Mouse (Mus musculus) hindbrain, embryonic 12.5 days (tissue): ENCODE results near the gene Rrp9. TPM values are rescaled to one million over a fixed set of nuclear protein-coding genes. Genes with fewer than 3 reads are reported as not detected.
A peak's percentile ranks its signal among the peaks of the same experiment; 100 is the strongest.

Experiments used
- ATAC-seq: fragments of 200-750 bp; cut with Nextera tagmentation; 2 replicates; pipeline ENCODE4 v1.8.0; 2017; ENCODE audit warnings: moderate TSS enrichment; ENCODE audit not compliant: low FRiP score
- H3K27ac ChIP-seq: fragments of 300-500 bp; sonication (generic); 2 replicates; pipeline ENCODE4 v1.5.1; 2016; ENCODE audit warnings: mild to moderate bottlenecking
- H3K27me3 ChIP-seq: fragments of 300-500 bp; sonication (generic); 2 replicates; pipeline ENCODE4 v1.6.1; 2016; ENCODE audit warnings: mild to moderate bottlenecking
- H3K36me3 ChIP-seq: fragments of 300-500 bp; sonication (generic); 2 replicates; pipeline ENCODE4 v1.6.1; 2016; ENCODE audit warnings: mild to moderate bottlenecking
- H3K4me1 ChIP-seq: fragments of 300-500 bp; sonication (generic); 2 replicates; pipeline ENCODE4 v1.6.1; 2016
- H3K4me2 ChIP-seq: fragments of 300-500 bp; sonication (generic); replicated peaks from 2 replicates; pipeline ENCODE4 v1.6.1; 2016; ENCODE audit warnings: mild to moderate bottlenecking
- H3K4me3 ChIP-seq: fragments of 300-500 bp; sonication (generic); 2 replicates; pipeline ENCODE4 v1.5.1; 2016; ENCODE audit warnings: mild to moderate bottlenecking
- H3K9ac ChIP-seq: fragments of 300-500 bp; sonication (generic); 2 replicates; pipeline ENCODE4 v1.6.1; 2016; ENCODE audit warnings: mild to moderate bottlenecking, moderate library complexity
- H3K9me3 ChIP-seq: fragments of 300-500 bp; sonication (generic); replicated peaks from 2 replicates; pipeline ENCODE4 v1.6.1; 2016; ENCODE audit warnings: mild to moderate bottlenecking
- WGBS: fragments of 180-500 bp; shearing (Covaris S2); methylation state at CpG from one replicate; pipeline ENCODE4 v1.1.7; 2016; 5-methylcytosine and 5-hydroxymethylcytosine counted together
- polyA plus RNA-seq: library from polyadenylated mRNA; unstranded; fragments of >200 nt; fragmentation: Nextera tagmentation; extraction: Ambion mirVana; gene quantifications from 2 replicates; pipeline ENCODE4 v1.2.1, GENCODE M21; 2016

The Rrp9 gene
- polyA plus RNA-seq, 1 experiment from 2014 or later = 42.7 TPM

DNA sequence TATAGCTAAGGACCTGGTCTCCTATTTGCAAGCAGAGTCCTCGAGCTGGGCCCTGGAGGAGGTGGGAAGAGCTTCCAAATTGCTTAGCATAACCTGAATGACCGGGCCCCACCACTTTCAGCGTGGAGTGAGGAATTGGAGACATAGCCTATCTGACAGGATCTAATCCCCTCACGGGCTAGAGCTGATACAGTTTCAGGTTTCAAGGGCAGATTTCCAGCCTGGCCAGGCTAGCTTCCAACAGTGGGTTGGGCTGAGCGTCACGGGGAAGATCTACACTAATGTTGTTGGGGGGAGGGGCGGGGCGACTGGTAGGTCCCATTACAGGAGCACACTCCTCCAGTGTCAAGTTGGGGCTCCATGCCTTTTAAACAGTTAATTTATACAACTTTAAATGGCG lies 25.1 kb upstream of the Rrp9 start:
- H3K9ac ChIP-seq = no peak overlapping the region
- H3K4me1 ChIP-seq = peaks cover 67% of the 10 kb centered on the region
- H3K36me3 ChIP-seq = no peaks in the 10 kb centered on the region
- H3K27me3 ChIP-seq = no peaks in the 10 kb centered on the region
- no peak overlapping the region for H3K27ac ChIP-seq
- no peak overlapping the region for H3K4me3 ChIP-seq
- no peaks in the 10 kb centered on the region for H3K9me3 ChIP-seq
- no peak for ATAC-seq
- H3K4me2 ChIP-seq = no peak overlapping the region
- WGBS = 32% methylated on average over 9 of the region's 9 CpGs

DNA sequence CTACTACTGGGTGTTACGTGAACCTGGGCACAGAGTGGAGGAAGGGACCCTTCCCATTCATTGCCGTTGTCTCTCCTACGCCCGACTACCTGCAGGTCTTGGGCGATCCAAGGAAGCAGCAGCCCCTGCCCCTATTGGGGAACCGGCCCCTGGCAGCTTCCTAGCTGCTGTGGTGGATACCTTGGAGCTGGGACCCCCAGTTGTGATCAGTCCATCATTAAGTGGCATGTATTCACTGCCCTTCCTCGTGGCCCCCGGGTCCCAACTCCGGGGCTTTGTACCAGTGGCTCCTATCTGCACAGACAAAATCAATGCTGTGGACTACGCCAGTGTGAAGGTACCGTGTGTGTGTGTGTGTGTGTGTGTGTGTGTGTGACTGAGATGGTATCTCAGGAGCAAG lies 24.5 kb upstream of the Rrp9 start:
- H3K4me2 ChIP-seq = no peak overlapping the region
- peak overlapping the region; percentile 38 for H3K9ac ChIP-seq
- ATAC-seq = no peak
- no peaks in the 10 kb centered on the region for H3K27me3 ChIP-seq
- H3K36me3 ChIP-seq = no peaks in the 10 kb centered on the region
- H3K9me3 ChIP-seq = no peaks in the 10 kb centered on the region
- 70% methylated on average over 11 of the region's 11 CpGs for WGBS
- H3K4me3 ChIP-seq = no peak overlapping the region
- H3K4me1 ChIP-seq = peaks cover 69% of the 10 kb centered on the region
- H3K27ac ChIP-seq = no peak overlapping the region

DNA sequence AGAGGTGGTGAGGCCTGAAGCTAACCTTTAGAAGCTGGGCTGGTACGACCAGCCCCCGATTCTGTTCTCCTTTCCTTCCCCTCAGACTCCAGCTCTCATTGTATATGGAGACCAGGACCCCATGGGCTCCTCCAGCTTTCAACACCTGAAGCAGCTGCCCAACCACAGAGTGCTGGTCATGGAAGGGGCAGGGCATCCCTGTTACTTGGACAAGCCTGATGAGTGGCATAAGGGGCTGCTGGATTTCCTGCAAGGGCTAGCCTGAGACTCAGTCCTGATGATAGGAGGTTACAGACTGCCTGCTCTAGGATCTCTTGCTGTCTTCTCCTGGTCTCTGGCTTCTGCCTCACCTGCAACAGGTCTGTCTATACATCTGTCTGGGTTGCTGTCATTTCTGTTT lies 23.9 kb upstream of the Rrp9 start:
- Histone ChIP-seq H3K36me3 (no peaks in the 10 kb centered on the region), H3K4me3 (no peak overlapping the region), H3K9me3 (no peaks in the 10 kb centered on the region), H3K27me3 (no peaks in the 10 kb centered on the region), H3K4me2 (peak overlapping the region; percentile 99; the same call in 1 of the 2 replicates), H3K9ac (peak overlapping the region; percentile 97; the same call in 1 of the 2 replicates), H3K4me1 (peaks cover 73% of the 10 kb centered on the region), H3K27ac (no peak overlapping the region)
- 89% methylated on average over 2 of the region's 2 CpGs for WGBS
- no peak for ATAC-seq

DNA sequence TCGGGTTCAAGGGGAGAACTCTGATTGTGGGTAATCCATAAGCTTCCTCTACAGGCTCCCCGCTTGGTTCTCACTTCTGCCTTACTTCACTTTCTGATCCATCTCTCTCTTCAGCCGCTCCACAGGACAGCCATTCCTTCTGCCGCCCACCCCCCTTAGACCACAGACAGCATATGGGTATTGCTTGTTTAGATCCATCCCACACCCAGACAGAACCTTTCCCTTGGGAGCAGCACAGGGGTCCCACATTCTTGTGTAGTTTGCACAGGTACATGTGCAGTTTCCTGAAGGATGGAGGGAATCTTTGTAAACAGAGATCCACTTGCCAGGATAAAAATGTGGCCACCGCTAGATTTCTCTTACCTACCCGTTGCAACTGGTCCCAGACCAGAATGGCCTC lies 23.4 kb upstream of the Rrp9 start:
- Histone ChIP-seq H3K4me3 (peak overlapping the region; percentile 77; the same call in 1 of the 2 replicates), H3K4me1 (peaks cover 74% of the 10 kb centered on the region), H3K4me2 (peak overlapping the region; percentile 99), H3K9me3 (no peaks in the 10 kb centered on the region), H3K27ac (peak overlapping the region; percentile 96), H3K9ac (peak overlapping the region; percentile 97), H3K36me3 (no peaks in the 10 kb centered on the region), H3K27me3 (no peaks in the 10 kb centered on the region)
- 18% methylated on average over 6 of the region's 6 CpGs for WGBS
- no peak for ATAC-seq

DNA sequence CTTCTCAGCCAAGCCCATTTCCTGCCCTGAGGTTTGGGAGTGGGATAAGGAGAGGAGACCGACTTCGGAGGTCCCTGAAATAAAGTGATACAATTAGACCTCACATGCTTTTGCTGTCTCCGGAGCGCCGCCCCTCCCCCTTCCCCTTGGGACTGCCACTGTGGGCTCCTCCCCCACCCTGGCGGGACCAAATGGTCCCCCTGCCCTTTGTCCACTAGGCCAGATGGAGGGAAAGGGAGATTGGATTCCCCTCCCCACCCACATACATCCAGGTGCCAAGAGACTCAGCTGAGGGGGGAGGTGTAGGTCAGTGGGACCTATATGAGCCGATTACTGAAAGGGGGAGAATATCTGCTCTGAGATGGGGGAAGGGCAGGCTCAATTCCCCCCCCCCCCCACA lies 22.9 kb upstream of the Rrp9 start:
- H3K9me3 ChIP-seq = no peaks in the 10 kb centered on the region
- WGBS = 0% methylated on average over 6 of the region's 7 CpGs
- ATAC-seq = peak; percentile 7; the same call in 1 of the 2 replicates
- H3K4me2 ChIP-seq = peak overlapping the region; percentile 99
- H3K4me3 ChIP-seq = peak overlapping the region; percentile 77
- H3K27me3 ChIP-seq = no peaks in the 10 kb centered on the region
- peaks cover under 1% of the 10 kb centered on the region; the same call in 1 of the 2 replicates for H3K36me3 ChIP-seq
- H3K4me1 ChIP-seq = peaks cover 75% of the 10 kb centered on the region
- H3K9ac ChIP-seq = peak overlapping the region; percentile 97
- H3K27ac ChIP-seq = peak overlapping the region; percentile 96

DNA sequence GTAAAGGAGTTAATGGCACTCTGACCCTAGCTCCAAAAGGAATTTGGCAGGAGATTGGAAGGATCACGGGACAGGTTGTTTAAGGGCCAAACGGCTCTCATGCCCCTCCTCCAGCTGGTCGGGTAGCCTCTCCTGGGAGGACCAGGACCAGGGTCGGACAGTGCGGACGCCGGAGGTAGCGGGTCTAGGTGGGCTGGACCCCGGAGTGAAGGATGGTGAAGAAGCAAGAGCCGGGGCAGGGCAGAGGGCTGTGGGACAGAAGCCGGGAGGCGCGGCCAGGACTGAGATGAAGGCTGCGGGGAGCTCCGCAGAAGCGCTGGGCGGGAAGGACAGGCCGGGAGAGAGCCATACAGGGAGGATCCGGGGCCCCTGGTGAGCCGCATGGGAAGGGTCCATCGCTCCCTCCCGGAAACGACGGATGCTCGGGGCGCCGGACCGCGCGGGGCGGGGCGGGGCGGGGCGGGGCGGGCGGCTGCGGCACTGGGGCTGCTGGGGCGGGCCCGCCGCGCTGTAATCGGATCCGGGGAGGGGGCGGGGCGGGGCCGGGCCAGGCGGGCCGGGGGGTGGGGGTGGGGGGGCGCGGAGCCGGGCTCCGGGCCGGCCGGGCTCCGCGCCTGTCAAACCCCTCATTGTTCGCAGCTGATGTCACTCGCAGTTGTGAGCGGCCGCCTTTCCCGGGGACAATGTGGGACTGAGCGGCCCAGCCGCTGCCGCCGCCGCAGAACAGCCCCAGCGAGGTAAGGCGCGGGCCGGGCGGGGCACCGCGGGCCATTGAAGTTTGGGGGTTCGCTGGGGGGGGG lies 22.3 kb upstream of the Rrp9 start, which contains the start of gene Pcbp4:
Gene Pcbp4 (plus strand): TSS at position 21 of the 800 bp plus-strand sequence.
- no peaks in the 10 kb centered on the region for H3K9me3 ChIP-seq
- H3K36me3 ChIP-seq = peaks cover 6% of the 10 kb centered on the region; the same call in 1 of the 2 replicates
- peak within 1 kb of the TSS; percentile 97 for H3K9ac ChIP-seq
- peaks cover 75% of the 10 kb centered on the region for H3K4me1 ChIP-seq
- peak; percentile 68 for ATAC-seq
- H3K4me2 ChIP-seq = peak within 1 kb of the TSS; percentile 99
- H3K27ac ChIP-seq = peak within 1 kb of the TSS; percentile 96
- no peaks in the 10 kb centered on the region for H3K27me3 ChIP-seq
- H3K4me3 ChIP-seq = peak within 1 kb of the TSS; percentile 77
- 1% methylated on average over 47 of the region's 74 CpGs for WGBS

DNA sequence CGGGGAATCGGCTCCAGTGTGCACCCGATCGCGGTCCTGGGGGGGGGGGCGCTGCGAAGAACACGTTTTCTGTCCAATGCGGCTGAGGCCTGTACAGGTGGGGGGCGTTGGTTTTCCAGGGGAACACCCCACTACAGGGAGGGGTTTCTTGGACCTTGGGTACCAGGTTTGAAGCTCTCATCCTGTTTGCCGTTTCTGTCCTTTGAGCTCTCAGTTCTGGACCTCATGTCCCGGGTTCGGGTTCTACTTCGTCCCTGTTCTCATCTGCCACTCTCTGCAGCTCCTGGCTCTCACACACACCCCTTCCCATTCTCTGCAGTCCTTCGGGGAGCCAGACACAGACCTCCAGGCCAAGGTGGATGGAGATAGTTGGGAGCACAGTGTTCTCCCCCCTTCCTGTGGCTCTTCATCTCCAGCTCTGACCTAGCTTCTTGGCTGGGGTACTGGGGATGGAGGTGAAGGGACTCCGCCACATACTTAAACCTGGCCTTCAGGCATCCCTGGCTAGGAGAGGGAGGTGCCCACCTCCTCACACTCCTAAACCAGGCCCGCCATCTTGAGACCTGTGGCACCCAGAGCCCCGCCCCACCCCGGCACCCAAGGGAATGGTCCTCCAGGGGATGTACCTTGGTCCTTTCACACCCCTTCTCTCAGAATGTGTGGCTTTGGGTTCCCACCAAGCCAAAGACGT lies 21.5 kb upstream of the Rrp9 start:
- H3K9ac ChIP-seq = peak overlapping the region; percentile 97
- H3K4me2 ChIP-seq = peak overlapping the region; percentile 99
- peaks cover 7% of the 10 kb centered on the region; the same call in 1 of the 2 replicates for H3K36me3 ChIP-seq
- peaks cover 76% of the 10 kb centered on the region for H3K4me1 ChIP-seq
- no peaks in the 10 kb centered on the region for H3K9me3 ChIP-seq
- peak overlapping the region; percentile 77 for H3K4me3 ChIP-seq
- H3K27ac ChIP-seq = peak overlapping the region; percentile 96
- WGBS = 2% methylated on average over 11 of the region's 20 CpGs
- H3K27me3 ChIP-seq = no peaks in the 10 kb centered on the region
- peak; percentile 7; the same call in 1 of the 2 replicates for ATAC-seq

DNA sequence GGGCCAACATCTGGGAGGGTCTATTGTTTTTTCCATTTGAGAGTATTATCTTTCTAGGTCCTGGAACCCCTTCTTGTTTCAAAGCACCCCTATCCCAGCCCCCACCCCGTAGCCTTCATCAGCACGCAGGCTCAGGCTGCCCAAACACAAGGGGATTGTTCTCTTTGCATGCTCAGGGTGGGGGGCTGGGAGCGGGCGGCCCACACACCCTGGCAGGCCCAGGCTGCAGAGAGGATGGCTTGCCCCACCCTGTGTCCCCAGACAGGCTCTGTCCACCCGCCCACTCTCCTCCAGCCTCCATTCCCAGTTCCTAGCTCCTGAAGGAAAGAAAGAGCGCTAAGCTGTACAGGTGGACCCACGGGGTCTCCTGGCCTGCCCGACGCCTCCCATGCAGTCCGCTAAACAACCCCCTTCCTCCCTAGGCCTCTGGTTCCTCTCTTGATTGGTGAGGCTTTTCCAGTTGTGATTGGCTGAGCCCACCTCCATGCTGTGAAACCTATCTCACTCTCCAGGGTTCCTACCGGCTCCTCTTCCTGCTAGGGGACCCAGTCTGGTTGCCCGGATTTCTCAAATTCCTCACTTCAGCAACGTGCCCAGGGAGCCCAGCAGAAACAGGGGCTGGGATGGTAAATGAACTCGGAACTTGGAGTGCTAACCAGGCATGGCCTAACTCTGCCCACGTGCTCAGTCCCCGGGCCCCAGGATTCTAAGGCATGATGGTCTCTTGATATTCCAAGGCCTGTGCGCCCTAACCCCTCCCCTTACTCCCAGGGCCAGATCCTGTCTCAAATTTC lies 20.7 kb upstream of the Rrp9 start:
- Histone ChIP-seq H3K4me2 (peak overlapping the region; percentile 99), H3K9me3 (no peaks in the 10 kb centered on the region), H3K4me1 (peaks cover 82% of the 10 kb centered on the region), H3K27me3 (no peaks in the 10 kb centered on the region), H3K4me3 (peak overlapping the region; percentile 77), H3K36me3 (peaks cover 13% of the 10 kb centered on the region), H3K27ac (peak overlapping the region; percentile 96), H3K9ac (peak overlapping the region; percentile 97)
- ATAC-seq = peak; percentile 33
- WGBS = 2% methylated on average over 17 of the region's 17 CpGs

DNA sequence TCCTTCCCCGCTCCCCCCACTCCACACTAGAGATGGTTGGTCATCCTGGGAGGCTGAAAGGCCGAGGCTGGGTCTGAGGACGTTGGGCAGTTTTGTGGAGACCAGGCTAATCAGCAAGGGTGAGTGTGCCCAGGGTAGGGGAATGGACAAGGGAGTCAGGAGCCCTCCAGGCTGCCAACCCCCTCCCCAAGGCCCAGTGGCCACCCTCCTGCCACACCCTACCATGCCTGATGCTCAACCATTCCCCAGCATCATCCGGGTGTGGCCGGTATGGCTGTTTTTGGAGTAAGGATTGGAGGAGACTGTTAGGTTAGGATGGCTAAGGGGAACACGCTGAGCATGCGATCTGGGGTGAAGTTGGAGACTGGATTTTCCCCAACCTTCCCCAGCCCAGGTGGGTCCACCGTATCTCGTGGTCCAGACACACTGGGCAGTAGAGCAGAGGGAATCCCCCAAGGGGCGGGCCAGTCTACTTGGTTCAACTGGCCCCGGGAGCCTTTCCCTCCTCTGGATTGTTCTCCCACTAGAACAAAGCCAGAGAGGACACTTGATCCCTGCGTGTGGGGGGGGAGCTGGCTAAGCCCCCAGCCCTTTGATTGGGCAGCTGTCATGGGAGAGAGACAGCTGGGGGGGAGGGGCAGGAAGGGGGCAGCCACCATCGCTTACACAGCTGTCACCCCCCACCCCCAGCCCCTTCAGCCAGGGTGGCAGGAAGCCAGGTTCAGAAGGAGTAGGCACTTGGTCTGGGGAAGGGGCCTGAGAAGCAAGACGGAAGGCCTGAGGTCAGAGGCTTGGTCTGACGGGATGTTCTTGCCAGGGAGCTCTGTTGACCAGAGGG lies 19.2 kb upstream of the Rrp9 start:
- Histone ChIP-seq H3K4me1 (peaks cover 81% of the 10 kb centered on the region), H3K9me3 (no peaks in the 10 kb centered on the region), H3K4me2 (peak overlapping the region; percentile 99), H3K27me3 (no peaks in the 10 kb centered on the region), H3K27ac (peak overlapping the region; percentile 96), H3K36me3 (peaks cover 28% of the 10 kb centered on the region), H3K9ac (peak overlapping the region; percentile 97), H3K4me3 (peak overlapping the region; percentile 77)
- peak; percentile 8; the same call in 1 of the 2 replicates for ATAC-seq
- 25% methylated on average over 14 of the region's 15 CpGs for WGBS

DNA sequence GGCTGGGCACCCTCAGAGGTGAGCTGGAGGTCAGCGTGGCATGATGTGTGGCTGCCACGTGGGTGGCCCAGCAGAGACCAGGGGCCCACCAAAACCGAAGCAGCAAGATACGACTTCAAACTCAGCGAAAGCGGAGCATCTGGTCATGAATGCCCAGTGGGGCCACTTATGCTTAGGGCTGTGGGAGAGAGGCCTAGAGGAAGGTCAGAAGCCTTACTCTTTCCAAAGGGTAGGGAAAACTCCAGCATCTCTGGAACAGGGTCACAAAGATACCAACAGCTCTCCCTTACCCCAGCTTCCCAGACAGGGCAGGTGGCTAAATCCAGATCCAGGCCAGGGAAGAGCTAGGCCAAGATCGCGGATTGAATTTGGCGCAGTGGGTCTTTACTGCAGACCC lies 18.6 kb upstream of the Rrp9 start:
- H3K27ac ChIP-seq = peak overlapping the region; percentile 96
- peaks cover 34% of the 10 kb centered on the region for H3K36me3 ChIP-seq
- H3K9ac ChIP-seq = peak overlapping the region; percentile 97
- ATAC-seq = no peak
- H3K4me1 ChIP-seq = peaks cover 75% of the 10 kb centered on the region
- no peaks in the 10 kb centered on the region for H3K27me3 ChIP-seq
- no peaks in the 10 kb centered on the region for H3K9me3 ChIP-seq
- WGBS = 33% methylated on average over 9 of the region's 9 CpGs
- H3K4me2 ChIP-seq = peak overlapping the region; percentile 99
- peak overlapping the region; percentile 77 for H3K4me3 ChIP-seq

DNA sequence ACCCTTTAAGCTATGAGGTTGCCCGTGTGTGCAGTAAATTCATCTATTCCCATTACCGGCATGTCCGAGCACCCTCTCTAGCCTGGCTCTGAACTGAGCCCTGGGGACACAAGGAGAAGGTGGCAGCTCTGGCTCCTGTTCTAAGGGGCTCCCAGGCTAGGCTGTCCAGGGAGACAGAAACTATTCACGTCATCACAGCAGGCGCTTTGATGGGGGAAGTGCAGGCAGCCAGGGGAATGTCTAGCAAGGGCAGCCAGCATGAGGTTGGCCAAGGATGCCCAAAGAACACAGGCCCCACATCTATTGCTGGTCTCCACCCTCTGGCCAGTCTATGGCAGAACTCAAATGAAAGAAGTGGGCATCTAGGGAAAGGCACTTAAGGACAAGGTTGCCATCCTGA lies 17.8 kb upstream of the Rrp9 start:
- H3K9ac ChIP-seq = peak overlapping the region; percentile 97
- 58% methylated on average over 5 of the region's 5 CpGs for WGBS
- H3K4me2 ChIP-seq = peak overlapping the region; percentile 99
- no peak overlapping the region for H3K4me3 ChIP-seq
- peaks cover 67% of the 10 kb centered on the region for H3K4me1 ChIP-seq
- no peak for ATAC-seq
- peaks cover 42% of the 10 kb centered on the region for H3K36me3 ChIP-seq
- no peaks in the 10 kb centered on the region for H3K9me3 ChIP-seq
- no peaks in the 10 kb centered on the region for H3K27me3 ChIP-seq
- peak overlapping the region; percentile 96 for H3K27ac ChIP-seq
